Mouse (Mus musculus): ENCODE data around the gene Dnase1l1.

DNA sequence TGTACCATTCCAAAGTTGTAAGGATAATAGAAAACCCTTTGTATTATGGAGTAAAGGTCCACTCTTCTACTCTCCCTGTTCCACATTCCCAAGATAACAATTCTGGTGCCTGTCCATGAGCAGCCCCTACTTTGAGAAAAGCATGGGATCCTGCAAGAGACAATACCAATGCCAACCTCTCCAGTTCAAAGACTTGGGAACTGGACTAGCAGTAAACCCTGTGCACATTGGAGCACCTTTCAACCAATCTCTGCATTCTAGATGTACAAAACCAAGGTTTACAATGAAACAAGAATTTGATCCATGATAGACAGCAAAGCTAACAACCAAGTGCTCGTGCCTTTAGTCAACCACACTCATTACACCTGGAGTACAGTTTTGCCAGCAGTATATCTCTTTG lies 37.0 kb downstream of the Dnase1l1 start:
- TF ChIP-seq CTCF (IDR thresholded peaks at IDR 0.05) (no peak), EP300 (IDR thresholded peaks at IDR 0.05) (no peak)
